Mouse (Mus musculus): ENCODE measurements at regions not wholly inside any gene's neighbourhood (a gene's known extent, or its start where the extent isn't known, plus 50 kb on each side); places are given as distances from the start of the nearest gene placed in this dataset.

- TF ChIP-seq CTCF (IDR thresholded peaks at IDR 0.05; ENCODE audit: insufficient read depth, low read length) (no peak), POLR2A (IDR thresholded peaks at IDR 0.05; ENCODE audit: borderline replicate concordance, extremely low read depth, low read depth, low read length) (no peak)
Measured at GRCm38 (mm10) chr3:41501124-41501523, 54.4 kb upstream of the Jade1 start.
